Mouse (Mus musculus): ENCODE results near the gene Lcn9.
A peak's percentile ranks its signal among the peaks of the same experiment; 100 is the strongest.

Gene Lcn9

DNA sequence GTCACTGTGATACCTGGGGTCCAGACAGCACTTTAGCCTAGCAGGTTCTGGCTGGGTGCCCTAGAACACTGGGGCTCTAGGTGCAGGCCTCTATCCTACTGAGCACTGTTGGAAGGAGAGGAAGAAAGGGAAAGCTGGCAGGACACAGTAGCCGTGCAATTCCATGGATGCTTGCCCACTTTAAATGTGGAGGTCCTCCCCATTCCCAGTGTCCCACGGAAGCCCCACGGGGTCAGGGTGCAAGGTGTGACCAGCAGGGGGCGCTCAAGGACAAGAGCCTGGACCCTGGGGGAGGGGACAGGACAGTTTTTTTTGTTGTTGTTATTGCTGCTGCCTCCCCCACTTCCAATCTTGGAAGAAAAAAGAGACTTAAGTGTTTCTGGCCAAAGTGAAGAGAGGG is 27.4 kb downstream of the Lcn9 start:
- peak; percentile 45 for DNase-seq (ENCODE audit: extremely low spot score)

GRCm38 (mm10) chr2:25852626-25853025 is 29.7 kb downstream of the Lcn9 start:
- DNase-seq (ENCODE audit: extremely low spot score), result no peak

GRCm38 (mm10) chr2:25853998-25854397 is 31.0 kb downstream of the Lcn9 start:
- no peak for DNase-seq (ENCODE audit: extremely low spot score)

- no peak for DNase-seq (ENCODE audit: extremely low spot score)
Observed at GRCm38 (mm10) chr2:25859891-25860290, 36.9 kb downstream of the Lcn9 start.

- no peak for DNase-seq (ENCODE audit: extremely low spot score)
Observed at GRCm38 (mm10) chr2:25862038-25862437, 39.1 kb downstream of the Lcn9 start.

DNA sequence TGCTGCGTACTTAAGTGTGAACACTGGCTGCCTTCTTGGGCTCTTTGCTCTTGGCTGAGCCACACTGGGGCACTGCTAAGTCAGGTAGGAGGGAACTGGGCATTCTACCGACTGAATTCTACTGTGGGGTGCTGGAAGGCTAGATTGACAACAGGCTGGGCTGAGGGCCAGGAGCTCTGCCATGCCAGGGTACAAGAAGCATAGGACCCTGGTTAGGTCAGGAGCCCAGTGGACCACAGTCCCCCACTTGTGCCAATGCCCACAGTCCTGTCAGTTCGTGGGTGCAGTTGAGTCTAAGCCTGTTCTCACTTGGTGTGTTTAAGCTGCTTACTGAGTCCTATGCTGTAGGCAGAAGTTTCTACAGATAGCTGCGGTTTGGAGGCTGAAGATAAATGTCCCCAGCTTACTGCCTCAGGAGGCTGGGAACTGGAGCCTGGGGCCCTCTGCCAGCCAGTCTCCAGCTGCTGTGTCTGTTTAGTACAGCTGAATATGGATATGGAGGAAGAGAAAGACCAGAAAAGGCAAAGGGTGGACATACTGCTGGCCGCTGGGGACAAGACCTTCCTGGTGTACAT is 39.8 kb downstream of the Lcn9 start:
- DNase-seq (ENCODE audit: extremely low spot score), result no peak

- peak; percentile 42 for DNase-seq (ENCODE audit: extremely low spot score)
Observed at GRCm38 (mm10) chr2:25863337-25864131, 40.6 kb downstream of the Lcn9 start, which contains the start of gene Kcnt1. Gene Kcnt1 (plus strand): TSS chr2:25863734.

DNA sequence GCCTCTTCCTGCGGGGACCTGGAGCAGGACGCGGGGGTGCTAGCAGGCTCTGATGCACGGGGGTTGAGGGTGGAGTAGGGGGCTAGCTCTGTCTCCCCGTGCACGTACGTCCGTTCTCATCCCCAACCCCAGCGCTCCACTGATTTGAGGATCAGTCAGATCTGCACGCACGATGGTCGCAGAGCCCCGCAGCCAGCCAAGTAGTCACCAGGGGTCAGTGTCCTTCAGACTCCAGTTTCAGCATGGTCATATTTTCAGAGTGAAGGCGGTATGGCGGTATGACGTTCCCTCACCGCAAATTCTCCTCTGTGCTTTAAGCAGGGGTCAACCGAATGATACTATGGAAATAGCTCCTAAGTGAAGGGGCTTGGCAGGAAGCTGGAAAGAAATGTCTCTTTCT is 41.3 kb downstream of the Lcn9 start:
- DNase-seq (ENCODE audit: extremely low spot score), result peak; percentile 20

- no peak for DNase-seq (ENCODE audit: extremely low spot score)
Observed at GRCm38 (mm10) chr2:25865412-25865811, 42.5 kb downstream of the Lcn9 start.

DNA sequence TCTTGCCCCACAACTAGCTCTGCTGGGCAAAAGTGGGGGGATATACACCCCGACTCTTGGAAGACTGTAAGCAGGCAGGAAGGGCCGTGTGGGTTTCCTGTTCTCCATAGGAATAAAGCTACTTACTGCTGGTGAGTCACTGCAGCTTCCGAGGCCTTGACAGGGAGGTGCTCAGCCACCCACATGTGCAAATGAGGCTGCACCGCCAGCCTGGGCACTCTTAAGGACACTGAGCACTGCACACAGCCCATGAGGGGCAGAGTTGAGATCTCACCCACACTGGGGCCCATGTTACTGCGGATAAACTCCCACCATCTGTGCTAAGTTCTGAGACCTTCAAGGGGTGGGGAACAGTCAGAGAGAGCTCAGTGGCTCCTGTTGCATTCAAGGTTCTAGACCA is 43.7 kb downstream of the Lcn9 start:
- DNase-seq (ENCODE audit: extremely low spot score), result no peak
